Mouse (Mus musculus) hindbrain, embryonic 10.5 days (tissue): Measurements from ENCODE around the gene Nup107. TPM values are rescaled to one million over a fixed set of nuclear protein-coding genes. Genes with fewer than 3 reads are reported as not detected.
"Not testable (repeated sequence)": the region's sequence is repeated elsewhere in the genome, so short reads cannot be mapped to it uniquely, and the experiment has no call there.

Experiments used
- DNase-seq: peaks from one replicate; pipeline ENCODE4 v3.0.0-alpha.2; 2017; ENCODE audit warnings: low spot score
- H3K27ac ChIP-seq: fragments of 300-500 bp; sonication (generic); 2 replicates; pipeline ENCODE4 v1.5.1; 2016; ENCODE audit warnings: mild to moderate bottlenecking, moderate library complexity
- H3K27me3 ChIP-seq: fragments of 300-500 bp; sonication (generic); 2 replicates; pipeline ENCODE4 v1.6.1; 2016; ENCODE audit warnings: mild to moderate bottlenecking; ENCODE audit not compliant: poor library complexity, insufficient read depth, severe bottlenecking
- H3K36me3 ChIP-seq: fragments of 300-500 bp; sonication (generic); 2 replicates; pipeline ENCODE4 v1.6.1; 2016; ENCODE audit warnings: mild to moderate bottlenecking, moderate library complexity
- H3K4me1 ChIP-seq: fragments of 300-500 bp; sonication (generic); replicated peaks from 2 replicates; pipeline ENCODE4 v1.6.1; 2016; ENCODE audit warnings: mild to moderate bottlenecking
- H3K4me3 ChIP-seq: fragments of 300-500 bp; sonication (generic); 2 replicates; pipeline ENCODE4 v1.5.1; 2016; ENCODE audit warnings: mild to moderate bottlenecking, moderate library complexity
- H3K9me3 ChIP-seq: fragments of 300-500 bp; sonication (generic); 2 replicates; pipeline ENCODE4 v1.6.1; 2016; ENCODE audit warnings: mild to moderate bottlenecking, moderate library complexity
- WGBS: fragments of 180-500 bp; shearing (Covaris S2); methylation state at CpG from one replicate; pipeline ENCODE4 v1.1.7; 2016; 5-methylcytosine and 5-hydroxymethylcytosine counted together
- polyA plus RNA-seq: library from polyadenylated mRNA; unstranded; fragments of >200 nt; fragmentation: Nextera tagmentation; extraction: Ambion mirVana; gene quantifications from 2 replicates; pipeline ENCODE4 v1.2.1, GENCODE M21; 2016

The Nup107 gene
- polyA plus RNA-seq, 1 experiment from 2014 or later: 70.6 TPM

DNA sequence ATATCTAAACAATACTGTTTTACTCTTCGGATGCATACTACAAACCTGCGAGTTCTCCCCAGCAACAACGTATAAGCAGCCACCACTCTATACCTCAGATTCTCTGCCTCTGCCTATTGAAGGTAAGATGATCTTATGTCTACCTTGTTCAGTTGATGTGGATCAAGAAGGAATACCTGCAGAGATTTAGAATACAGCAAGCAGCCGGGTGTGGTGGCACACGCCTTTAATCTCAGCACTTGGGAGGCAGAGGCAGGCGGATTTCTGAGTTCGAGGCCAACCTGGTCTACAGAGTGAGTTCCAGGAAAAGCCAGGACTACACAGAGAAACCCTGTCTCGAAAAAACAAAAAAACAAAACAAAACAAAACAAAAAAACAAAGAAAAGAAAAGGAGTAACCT lies 55.0 kb downstream of the Nup107 start:
- H3K9me3 ChIP-seq, DNase-seq, H3K27me3 ChIP-seq, H3K4me1 ChIP-seq, H3K4me3 ChIP-seq, H3K27ac ChIP-seq: not testable (repeated sequence)
- 94% methylated on average over 8 of the region's 8 CpGs for WGBS
- H3K36me3 ChIP-seq: peaks cover 63% of the 10 kb centered on the region

DNA sequence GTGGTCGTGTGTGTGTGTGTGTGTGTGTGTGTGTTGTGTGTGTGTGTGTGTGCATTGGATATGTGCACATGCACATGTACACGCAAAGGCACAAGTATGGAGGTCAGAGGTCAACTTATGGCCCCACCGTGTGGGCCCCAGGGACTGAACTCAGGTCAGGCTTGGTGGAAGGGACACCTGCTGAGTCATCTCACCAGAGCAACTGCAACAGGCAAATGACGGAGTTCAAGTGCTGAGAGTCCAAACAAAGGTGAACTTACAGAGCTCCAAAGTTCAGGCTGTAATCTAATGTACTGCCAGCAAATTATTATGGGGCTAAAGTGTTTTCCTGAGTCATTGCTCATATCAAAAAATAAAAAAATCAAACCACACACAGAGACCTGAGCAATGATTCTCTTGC lies 55.4 kb downstream of the Nup107 start:
- H3K36me3 ChIP-seq: peaks cover 60% of the 10 kb centered on the region
- WGBS: 84% methylated on average over 4 of the region's 4 CpGs

DNA sequence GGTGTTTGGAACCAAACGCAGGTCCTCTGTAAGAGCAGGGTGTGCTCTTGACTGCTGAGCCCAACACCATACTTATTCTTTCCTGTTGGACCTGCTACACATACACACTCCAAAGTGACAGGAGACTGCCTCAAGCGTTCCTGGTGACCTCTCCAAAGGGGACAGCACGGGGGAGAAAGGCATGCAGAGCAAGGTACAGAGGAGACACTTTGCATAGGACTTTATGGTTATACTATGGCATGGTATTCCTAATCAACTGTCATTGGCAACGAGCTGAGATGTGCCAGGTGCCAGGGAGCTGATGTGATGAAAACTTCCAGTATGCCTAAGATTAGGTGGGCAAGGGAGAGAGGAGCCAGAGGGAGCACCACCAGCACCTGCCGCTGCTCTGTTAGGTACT lies 55.9 kb downstream of the Nup107 start:
- WGBS: 93% methylated on average over 5 of the region's 5 CpGs
- Histone ChIP-seq H3K4me3 (no peak overlapping the region), H3K4me1 (peaks cover 2% of the 10 kb centered on the region; the same call in 1 of the 2 replicates), H3K9me3 (no peaks in the 10 kb centered on the region), H3K36me3 (peaks cover 60% of the 10 kb centered on the region), H3K27me3 (no peaks in the 10 kb centered on the region), H3K27ac (no peak overlapping the region)
- no peak for DNase-seq

More for the DNA sequence above, 55.4 kb downstream of the Nup107 start:
- Histone ChIP-seq H3K4me3 (no peak overlapping the region), H3K9me3 (no peaks in the 10 kb centered on the region), H3K27me3 (no peaks in the 10 kb centered on the region), H3K4me1 (peaks cover 6% of the 10 kb centered on the region; the same call in 1 of the 2 replicates), H3K27ac (no peak overlapping the region)
- DNase-seq: no peak

DNA sequence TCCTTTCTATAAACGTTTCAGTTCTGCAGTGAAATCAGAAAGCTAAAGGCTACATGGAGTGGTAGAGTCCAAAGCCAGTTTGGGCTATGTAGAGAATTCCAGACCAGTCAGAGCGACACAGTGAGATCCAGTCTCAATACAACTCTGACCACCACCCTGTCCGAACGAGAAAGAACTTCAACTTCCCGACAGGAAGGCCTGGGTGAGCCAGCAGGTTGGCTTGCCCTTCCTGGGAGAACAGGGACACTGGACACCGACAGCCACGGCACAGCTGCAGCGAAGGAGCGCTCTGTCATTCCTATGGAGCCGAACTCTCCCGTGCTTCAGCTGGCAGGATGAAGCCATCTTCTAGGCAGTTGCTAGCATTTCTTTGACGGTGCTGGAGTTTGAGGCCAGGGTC lies 57.1 kb downstream of the Nup107 start:
- not testable (repeated sequence) for DNase-seq, H3K4me3 ChIP-seq, H3K27ac ChIP-seq, H3K27me3 ChIP-seq, H3K9me3 ChIP-seq, H3K4me1 ChIP-seq
- H3K36me3 ChIP-seq: peaks cover 49% of the 10 kb centered on the region
- WGBS: 93% methylated on average over 12 of the region's 12 CpGs

DNA sequence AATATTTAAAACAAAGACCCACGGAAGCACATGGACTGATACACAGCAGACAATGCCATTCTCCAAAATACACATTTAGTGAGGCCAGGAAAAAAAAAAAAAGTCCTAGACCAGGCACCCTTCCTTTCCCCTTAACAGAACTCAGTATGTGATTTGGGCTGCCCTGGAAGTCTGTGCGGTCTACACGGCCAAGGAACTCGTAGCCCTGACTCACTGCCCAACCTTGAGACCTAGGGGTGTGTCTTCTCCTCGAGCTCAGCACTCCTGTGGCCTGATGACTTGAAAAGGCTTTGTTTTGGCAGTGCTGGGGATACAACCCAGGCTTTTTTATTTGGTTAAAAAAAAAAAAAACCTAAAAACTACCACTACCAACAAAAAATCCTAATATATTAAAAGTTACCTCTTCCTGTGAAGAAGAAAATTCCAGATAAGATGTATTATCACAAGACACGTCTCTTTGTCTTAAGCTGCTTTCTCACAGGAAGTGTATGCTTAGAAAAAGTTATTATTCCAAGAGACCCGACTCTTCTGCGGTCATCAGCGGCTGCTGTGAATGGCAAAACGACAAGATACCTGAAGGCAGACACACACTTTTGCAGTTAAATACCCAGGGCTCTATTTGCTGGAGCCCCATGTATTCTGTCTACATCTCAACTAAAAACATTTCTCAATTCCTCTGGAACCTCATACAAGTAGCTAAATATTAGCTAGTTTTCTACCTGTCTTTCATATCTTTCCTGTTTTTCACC lies 58.2 kb downstream of the Nup107 start:
- H3K27ac ChIP-seq, H3K4me1 ChIP-seq, H3K9me3 ChIP-seq, H3K4me3 ChIP-seq, H3K27me3 ChIP-seq, DNase-seq: not testable (repeated sequence)
- 88% methylated on average over 10 of the region's 10 CpGs for WGBS
- peaks cover 38% of the 10 kb centered on the region for H3K36me3 ChIP-seq

DNA sequence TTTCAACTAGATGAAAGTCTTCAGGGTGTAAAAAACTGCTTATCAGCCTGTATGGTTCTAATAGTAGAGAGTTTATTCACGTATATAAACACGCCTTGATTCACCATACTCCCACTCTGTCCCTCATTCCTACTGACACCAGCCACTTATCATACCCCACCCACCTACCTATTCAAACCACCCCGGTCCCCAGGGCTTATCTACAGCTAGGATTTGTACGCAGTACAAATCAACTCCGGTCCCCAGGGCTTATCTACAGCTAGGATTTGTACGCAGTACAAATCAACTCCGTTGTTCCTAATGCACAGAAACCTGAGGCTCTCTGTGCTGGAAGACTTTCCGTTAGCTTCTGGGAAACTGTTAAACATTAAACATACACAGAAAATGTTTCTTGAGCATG lies 58.9 kb downstream of the Nup107 start:
- 96% methylated on average over 8 of the region's 8 CpGs for WGBS
- DNase-seq, H3K27me3 ChIP-seq, H3K4me1 ChIP-seq, H3K9me3 ChIP-seq, H3K4me3 ChIP-seq, H3K27ac ChIP-seq: not testable (repeated sequence)
- peaks cover 31% of the 10 kb centered on the region for H3K36me3 ChIP-seq

DNA sequence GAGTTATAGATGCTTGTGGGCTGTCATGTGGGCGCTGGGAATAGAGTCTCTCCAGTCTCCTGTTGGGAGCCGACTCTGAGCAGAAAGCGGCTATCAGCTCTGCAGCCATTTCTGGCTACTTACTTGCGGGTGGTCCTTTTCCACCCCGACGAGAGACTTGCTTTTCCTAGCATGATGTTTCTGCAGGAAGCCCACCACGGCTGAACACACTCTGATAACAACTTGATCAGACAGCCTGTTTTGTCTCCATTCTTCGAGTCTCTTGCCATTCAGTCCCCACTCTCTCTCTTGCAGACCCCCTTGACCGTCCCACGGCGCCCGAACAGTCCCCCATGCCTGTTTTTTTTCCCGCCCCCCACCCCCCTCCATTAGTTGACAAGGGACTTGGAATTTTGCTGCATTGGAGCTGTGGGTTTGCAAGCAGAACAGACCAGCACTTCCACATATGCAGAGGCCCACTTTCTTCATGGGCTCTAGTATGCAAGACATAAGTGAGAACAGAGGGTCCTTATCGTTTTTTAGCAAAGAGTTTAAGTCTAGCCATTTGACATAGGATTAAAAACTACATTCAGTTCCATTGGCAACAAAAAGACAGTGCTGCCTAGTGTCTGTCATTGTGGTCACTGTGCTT lies 59.4 kb downstream of the Nup107 start:
- Histone ChIP-seq H3K4me1 (0 out of 2 replicates have a peak, but pooled peaks cover 2% of the 10 kb centered on the region), H3K4me3 (no peak overlapping the region), H3K27ac (no peak overlapping the region), H3K36me3 (peaks cover 26% of the 10 kb centered on the region), H3K27me3 (no peaks in the 10 kb centered on the region), H3K9me3 (no peaks in the 10 kb centered on the region)
- no peak for DNase-seq
- WGBS: 84% methylated on average over 14 of the region's 14 CpGs

DNA sequence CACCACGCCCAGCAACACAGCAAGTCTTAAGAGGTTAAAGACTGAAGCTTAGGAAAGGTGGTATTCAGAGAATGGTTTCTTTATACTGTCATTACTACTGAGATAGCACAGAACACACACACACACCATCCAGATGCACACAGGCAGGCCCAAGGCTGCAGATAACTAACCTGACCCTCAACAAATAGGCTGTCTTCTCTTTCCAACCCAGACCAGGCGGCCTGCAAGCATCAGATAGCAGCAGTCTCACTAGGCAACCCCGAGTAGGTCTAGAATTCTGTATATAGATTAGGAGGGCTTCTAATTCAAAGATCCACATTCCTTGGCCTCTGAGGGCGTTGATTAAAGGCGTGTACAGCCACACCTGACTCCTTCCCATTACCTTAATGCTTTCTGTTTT lies 60.3 kb downstream of the Nup107 start:
- H3K4me3 ChIP-seq: no peak overlapping the region
- no peaks in the 10 kb centered on the region for H3K27me3 ChIP-seq
- H3K27ac ChIP-seq: no peak overlapping the region
- 0 out of 2 replicates have a peak, but pooled peaks cover 2% of the 10 kb centered on the region for H3K4me1 ChIP-seq
- no peak for DNase-seq
- H3K36me3 ChIP-seq: peaks cover 17% of the 10 kb centered on the region
- 92% methylated on average over 5 of the region's 5 CpGs for WGBS
- H3K9me3 ChIP-seq: no peaks in the 10 kb centered on the region

DNA sequence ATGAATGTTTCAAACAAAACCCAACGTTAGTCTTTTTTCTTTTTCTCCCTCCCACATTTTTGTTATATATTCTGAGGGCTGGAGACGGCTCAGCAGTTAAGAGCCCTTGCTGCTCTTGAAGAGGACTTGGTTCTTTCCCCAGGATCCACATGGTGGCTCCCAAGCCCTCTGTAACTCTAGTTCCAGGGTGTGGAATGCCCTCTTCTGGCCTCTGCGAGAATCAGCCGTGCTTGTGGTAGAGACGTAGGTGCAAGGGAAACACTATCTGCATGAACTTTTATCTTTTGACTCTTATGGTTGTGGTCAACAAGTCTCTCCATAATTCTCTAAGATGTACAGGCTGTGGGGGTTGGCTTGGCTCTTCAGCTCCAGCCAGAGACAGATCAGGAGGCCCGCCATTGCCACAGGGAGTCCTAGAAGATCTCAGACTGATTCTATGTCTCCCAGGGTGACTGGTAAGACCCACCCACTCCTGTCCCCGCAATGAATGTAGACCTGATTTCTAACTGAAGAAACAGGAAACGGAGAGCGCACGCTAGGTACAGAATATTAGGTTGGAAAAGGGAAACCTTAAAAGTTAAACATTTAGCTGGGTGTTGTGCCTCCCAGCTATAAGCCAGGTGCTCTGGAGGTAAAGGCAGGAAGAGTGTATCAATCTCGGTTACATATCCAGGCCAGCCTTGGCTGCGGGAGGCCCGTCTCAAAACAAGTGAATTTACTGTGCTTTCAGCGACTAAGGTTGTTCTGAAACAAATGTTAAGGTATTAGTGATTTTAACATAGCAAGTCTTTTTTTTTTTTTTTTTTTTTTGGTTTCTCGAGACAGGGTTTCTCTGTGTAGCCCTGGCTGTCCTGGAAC lies 61.0 kb downstream of the Nup107 start:
- H3K4me1 ChIP-seq: 0 out of 2 replicates have a peak, but pooled peaks cover 2% of the 10 kb centered on the region
- whole genome bisulfite sequencing: 60% methylated on average over 15 of the region's 15 CpGs
- no peaks in the 10 kb centered on the region for H3K27me3 ChIP-seq
- no peaks in the 10 kb centered on the region for H3K9me3 ChIP-seq
- DNase-seq: no peak
- H3K36me3 ChIP-seq: peaks cover 10% of the 10 kb centered on the region
- H3K4me3 ChIP-seq: no peak overlapping the region
- H3K27ac ChIP-seq: no peak overlapping the region

DNA sequence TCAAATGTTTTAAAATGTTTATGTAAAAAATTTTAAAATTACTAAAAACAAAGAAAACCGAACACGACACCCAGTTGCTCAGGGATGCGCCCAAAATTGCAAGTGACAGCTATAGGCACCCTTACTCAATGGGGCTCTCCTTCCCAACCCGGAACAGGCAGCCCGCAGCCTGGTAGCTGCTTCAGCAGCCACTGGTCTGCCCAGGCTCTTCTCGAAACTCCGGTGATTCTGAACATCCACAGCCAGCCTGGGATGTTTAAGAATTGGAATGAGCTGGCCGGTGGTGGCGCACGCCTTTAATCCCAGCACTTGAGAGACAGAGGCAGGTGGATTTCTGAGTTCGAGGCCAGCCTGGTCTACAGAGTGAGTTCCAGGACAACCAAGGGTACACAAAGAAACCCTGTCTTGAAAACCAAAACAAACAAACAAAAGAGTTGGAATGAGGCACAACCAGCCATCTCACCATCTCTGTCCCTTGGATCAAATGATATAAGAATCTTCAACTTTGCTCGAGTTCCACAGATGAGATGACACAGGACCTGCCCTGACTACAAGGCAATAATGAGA lies 61.8 kb downstream of the Nup107 start:
- DNase-seq: no peak
- Histone ChIP-seq H3K36me3 (peaks cover 3% of the 10 kb centered on the region; the same call in 1 of the 2 replicates), H3K4me1 (0 out of 2 replicates have a peak, but pooled peaks cover 2% of the 10 kb centered on the region), H3K27ac (no peak overlapping the region), H3K9me3 (no peaks in the 10 kb centered on the region), H3K27me3 (no peaks in the 10 kb centered on the region), H3K4me3 (no peak overlapping the region)
- WGBS: 94% methylated on average over 12 of the region's 12 CpGs

DNA sequence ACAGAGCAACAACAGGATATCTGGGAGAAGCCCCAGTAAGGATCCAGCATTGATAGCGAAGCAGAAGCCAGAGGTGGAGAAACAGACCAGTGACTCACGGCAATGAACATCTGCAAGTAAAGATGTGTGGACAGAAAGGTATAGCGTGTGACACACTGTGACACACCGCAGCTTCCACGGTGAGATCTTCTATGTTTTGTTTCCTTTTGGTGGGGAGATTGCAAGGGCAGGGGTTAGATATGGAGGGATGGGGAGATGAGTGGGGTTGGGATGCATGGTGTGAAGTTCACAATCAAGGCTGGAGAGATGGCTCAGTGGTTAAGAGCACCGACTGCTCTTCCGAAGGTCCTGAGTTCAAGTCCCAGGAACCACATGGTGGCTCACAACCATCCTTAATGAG lies 62.4 kb downstream of the Nup107 start:
- no peak for DNase-seq
- Histone ChIP-seq H3K27ac (no peak overlapping the region), H3K4me1 (0 out of 2 replicates have a peak, but pooled peaks cover 2% of the 10 kb centered on the region), H3K4me3 (no peak overlapping the region), H3K9me3 (no peaks in the 10 kb centered on the region), H3K36me3 (no peaks in the 10 kb centered on the region), H3K27me3 (no peaks in the 10 kb centered on the region)
- 98% methylated on average over 7 of the region's 7 CpGs for WGBS

DNA sequence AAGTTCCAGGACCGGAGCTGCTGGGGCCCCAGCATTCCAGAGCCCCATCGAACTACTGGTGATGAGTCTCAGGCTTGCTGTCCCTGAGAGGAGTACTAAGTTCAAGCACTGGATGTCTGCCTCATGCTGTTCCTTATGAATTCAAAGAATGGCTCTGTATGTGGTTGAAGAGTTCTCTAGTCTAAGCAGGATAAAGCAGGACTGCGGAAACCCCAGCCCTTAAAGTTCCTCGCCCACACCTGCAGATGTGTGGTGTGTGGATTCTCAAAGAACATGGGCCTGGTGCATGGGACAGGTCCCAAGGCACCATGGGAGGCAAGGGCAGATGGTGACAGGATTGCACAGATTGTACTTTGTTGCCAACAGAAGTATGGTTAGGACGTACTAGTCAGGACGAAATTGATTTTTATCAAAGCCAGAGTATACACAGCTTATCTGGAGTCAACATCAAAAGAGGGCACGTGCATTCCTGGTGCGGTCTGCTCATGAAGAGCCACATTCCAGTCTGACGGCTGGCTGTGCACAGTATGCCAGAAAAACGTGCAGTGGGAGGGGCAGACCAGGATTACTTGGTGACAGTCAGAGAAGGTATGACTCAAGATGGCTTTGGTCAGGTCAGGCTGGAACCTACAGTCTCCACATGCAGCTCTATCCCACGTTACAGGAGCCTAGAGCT lies 63.2 kb downstream of the Nup107 start:
- no peaks in the 10 kb centered on the region for H3K36me3 ChIP-seq
- DNase-seq: no peak
- H3K27me3 ChIP-seq: no peaks in the 10 kb centered on the region
- 0 out of 2 replicates have a peak, but pooled peaks cover 2% of the 10 kb centered on the region for H3K4me1 ChIP-seq
- H3K9me3 ChIP-seq: no peaks in the 10 kb centered on the region
- no peak overlapping the region for H3K27ac ChIP-seq
- 79% methylated on average over 11 of the region's 11 CpGs for whole genome bisulfite sequencing
- H3K4me3 ChIP-seq: no peak overlapping the region
